Mouse (Mus musculus) right cerebral cortex, postnatal 14 days (tissue): ENCODE data around the gene Insrr.
"Not testable (repeated sequence)": the region's sequence is repeated elsewhere in the genome, so short reads cannot be mapped to it uniquely, and the experiment has no call there.

Source experiments
- DNase-seq: peaks from one replicate; pipeline ENCODE4 v3.0.0; 2022

The Insrr gene

DNA sequence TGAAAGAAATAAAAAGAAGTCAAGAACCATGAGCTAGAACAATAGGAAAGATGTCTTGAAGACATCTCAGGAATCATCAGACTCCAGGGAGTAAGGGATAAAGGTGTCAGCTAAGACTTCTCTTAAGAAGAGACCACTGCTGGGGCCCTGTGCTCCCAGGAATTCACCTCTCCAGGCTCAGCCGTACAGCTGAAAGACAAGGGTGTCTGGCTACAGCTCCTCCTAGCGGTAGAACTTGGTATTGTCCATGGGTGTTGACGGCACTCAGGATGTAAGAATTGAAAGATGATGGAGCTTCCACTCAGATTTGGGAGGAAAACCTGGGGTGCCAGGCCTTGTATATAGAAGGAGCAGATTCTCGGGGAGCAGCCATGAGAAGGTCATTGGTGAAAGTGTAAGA, 41.9 kb downstream of the Insrr start:
- DNase-seq, result peak; percentile 77

DNA sequence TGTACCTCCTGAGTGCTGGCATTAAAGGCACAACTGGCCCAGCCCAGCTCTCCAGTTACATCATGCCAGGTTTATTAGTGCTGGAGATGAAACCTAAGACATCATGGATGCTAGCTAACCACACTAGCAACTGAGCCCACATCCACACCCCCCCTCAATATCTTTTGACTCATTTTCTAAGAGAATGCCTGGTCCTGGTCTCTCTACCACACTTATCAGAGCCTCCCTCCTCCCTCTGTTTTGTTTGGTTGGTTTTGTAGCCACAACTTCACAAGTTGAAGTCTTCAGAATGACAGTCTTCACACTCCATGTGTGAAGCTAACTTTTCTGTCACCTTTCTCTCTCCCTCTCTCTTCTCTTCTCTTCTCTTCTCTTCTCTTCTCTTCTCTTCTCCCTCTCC, 44.1 kb downstream of the Insrr start:
- no peak for DNase-seq

DNA sequence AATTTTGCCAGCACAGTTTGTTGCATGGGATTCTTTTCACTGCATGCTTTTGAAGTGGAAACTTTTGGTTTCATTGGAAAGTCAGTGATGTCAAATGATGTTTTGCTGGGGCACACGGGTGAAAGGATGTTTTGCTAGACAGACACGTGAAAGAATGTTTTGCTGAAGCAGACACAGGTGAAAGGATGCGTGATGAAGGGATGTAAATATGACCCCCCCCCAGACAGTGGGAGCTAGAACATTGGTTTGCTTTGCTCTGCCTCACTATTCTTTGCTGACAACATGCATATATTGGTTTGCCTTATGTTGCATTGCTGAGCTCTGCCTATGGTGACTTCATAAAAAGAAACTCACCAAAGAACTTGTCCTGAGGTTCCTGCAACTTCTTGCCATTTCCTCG, 48.2 kb downstream of the Insrr start:
- DNase-seq, result no peak

DNA sequence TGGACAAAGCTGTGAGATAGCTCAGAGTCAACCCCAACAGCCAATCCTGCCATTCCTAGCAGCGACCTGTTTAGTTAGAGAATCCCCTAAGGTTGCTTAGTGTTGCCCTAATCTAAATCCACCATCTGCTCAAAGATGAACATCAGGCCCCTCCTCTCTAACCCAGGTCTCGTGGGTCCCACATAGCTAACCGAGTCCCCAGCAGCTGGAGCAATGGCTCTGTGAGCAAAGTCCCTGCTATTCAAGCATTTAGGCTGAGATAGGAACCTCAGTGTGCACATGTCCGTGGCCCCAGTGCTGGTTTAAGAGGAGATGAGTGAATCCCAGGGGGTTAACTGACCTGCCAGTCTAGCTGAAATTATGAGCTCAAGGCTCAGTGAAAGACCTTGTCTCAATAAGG, 49.4 kb downstream of the Insrr start:
- DNase-seq, result no peak

DNA sequence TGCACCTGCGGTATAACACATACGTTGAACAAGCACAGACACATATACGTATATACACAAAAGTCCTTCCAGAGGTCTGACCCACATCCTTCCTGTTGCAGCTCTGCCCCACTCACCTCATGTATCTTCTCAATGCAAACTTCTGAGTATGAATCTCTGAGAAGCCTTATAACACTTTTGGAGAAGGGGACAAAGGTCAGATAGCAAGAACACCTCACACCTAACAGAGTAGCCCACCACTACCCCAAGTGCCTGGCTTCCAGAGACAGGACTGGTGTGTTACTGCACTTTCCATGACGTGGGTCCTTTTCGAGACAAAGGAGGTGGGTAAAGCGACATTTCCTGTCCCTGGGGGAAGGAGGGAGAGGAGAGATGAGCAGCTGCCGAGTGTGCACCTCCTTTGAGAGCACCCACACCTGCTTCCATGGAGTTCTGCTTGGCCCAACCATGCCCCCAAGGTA, 49.9 kb downstream of the Insrr start, which contains the start of gene Sh2d2a:
Sh2d2a (plus strand) TSS at position 106 of the 461 bp plus-strand sequence.
- no peak for DNase-seq

DNA sequence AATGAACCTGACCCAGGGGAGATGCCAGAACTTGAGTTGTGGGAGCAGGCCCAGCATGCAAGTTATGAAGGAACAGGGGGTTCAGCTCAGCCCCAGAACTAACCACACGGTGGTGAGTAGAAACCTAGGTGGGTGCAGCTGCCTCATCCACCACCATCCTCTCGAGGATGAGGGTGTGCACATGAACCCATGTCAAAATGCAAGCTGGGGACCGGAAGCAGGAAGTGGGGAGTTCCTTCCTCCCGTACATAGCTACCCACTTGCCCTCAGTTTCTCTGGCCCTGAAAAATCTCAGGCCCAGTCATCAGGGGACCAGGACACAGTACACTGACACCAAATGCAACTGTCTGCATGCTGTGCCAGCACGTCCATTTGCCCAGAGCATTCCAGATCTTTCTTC, 50.9 kb downstream of the Insrr start:
- DNase-seq, result no peak

DNA sequence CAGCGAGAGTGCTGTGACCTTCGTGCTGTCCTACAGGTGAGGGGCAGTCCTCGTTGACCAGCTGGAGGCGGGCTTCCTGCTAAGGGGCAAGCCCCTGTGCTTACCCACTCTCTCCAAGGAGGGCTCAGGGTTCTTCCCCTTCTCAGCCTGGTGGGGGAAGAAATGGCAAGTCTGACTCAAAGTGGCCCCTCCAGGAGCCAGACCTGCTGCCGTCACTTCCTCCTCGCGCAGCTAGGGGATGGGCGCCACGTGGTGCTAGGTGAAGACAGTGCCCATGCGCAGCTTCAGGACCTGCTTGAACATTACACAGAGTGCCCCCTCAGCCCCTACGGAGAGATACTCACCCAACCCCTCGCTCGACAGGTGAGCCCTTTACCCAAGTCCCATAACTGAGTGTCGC, 52.4 kb downstream of the Insrr start:
- DNase-seq, result no peak

DNA sequence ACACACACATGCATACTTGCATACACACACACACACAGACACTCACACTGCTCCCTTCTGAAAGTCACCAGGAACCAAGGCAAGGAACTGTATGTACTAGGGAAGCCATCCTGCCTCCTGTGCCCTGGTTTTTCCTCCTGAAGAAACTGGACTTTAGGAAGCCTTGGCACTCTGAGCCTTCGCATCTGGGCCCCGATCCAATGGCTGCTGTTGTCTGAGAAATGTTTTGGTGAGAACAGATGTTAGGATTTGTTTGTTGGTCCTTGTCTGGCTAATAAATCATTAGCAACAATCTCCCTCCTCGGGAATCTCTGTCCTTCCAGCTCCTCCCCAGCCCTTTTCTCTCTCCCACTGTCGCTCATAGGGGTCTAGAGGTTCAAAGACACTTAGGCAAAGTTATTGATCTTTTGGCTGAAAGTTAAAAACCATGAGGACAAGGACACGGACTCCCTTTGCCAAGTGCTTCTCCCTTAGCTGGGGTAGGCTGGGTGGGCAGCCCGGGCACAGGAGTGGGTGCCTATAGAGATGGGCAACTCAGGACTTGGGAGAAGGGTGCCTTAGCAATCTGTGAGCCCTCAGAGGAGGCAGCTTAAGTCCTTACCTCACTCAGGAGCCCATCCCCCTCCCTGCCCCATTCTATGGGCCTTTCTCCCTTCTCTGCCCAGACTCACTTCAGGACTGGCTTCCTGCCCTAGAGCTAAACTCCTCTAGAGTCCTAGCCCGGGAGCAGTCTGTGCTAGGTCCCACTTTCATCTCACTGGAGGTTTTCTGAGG, 58.2 kb downstream of the Insrr start:
- DNase-seq, result peak; percentile 23

DNA sequence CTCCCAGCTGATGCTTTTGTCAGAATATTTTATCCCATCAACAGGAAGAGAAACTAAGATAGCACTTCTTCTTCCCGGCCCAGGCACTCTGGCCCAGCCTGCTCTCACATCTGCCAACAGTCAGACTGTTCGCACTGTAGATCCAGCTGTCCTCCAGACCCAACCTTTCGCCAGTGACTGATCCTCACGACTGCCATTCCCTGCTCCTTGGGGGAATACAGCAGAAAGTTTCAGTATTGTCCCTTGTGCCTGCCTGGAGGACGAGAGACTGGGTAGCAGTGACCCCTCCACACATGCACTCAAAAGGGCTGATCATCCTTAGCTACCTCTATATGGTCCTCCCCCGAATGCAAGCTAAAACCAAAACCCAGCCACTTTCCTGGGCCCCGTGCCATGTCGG, 59.2 kb downstream of the Insrr start:
- DNase-seq, result no peak

DNA sequence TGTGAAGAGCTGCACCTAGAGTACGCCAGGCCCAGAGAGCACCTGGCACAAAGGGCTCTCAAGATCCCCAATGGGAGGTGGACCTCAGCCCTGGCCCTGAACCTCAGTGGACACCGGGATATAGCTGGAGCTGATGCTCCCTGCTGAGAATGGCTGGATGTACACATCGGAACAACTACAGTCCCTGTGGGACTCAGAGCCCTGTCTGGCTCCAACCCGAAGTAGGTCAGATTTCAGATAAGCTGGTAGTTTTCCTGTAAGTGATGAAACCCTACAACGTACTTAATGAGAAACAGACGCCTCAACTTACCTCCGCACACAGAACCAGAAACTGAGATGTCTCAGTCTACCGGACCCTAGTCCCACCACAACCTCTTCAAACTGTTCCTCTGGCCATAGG, 60.9 kb downstream of the Insrr start:
- DNase-seq, result no peak

DNA sequence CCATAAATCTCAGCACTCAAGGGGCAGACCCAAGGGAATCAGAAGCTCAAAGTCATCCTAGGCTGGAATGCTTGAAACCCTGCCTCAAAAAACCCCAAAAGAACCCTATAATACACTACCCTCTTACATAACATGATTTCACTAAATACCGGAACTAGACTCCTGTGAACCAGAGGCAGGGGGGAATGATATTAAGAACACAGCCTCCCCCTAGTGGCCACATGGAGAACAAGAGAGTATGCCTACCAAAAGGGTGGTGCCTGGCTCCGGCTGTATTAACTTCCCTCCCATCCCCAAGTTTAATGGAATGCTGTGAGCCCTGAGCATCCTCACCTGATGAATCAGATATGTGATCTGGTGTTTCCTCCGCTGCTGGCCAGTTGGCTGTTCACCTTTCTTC, 63.1 kb downstream of the Insrr start:
- peak; percentile 67 for DNase-seq

DNA sequence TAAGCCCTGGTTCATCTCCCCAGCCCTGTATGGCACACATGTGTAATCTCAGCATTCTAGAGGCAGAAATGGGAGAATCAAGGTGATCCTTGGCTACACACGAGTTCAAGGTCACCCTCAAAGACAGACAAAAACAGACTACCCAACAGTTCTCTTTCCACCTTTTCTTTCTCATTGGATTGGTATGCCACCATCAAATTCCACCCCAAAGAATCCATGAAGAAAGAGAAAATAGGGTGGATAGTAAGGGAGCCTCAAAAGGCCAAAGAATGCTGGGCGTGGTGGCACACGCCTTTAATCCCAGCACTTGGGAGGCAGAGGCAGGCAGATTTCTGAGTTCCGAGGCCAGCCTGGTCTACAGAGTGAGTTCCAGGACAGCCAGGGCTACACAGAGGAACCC, 67.4 kb downstream of the Insrr start:
- not testable (repeated sequence) for DNase-seq
